Mouse (Mus musculus): ENCODE measurements around the gene Wnk4. TPM values are rescaled to one million over a fixed set of nuclear protein-coding genes. Genes with fewer than 3 reads are reported as not detected.

Wnk4 gene
- polyA plus RNA-seq, 1 experiment from 2014 or later: 5.4 TPM

GRCm38 (mm10) chr11:101283805-101284204, 23.4 kb downstream of the Wnk4 start:
- no peak overlapping the region for H3K4me3 ChIP-seq
- no peaks in the 10 kb centered on the region for H3K9me3 ChIP-seq (replicated peaks)
- peaks cover 17% of the 10 kb centered on the region for H3K27me3 ChIP-seq (ENCODE audit: low read depth, poor library complexity, severe bottlenecking)
- no peak for DNase-seq (ENCODE audit: low spot score)
- H3K4me1 ChIP-seq: peaks cover 20% of the 10 kb centered on the region
- 73% methylated on average over 4 of the region's 4 CpGs for WGBS
- no peak overlapping the region for H3K27ac ChIP-seq (replicated peaks)
- H3K36me3 ChIP-seq: peaks cover 32% of the 10 kb centered on the region

- Histone ChIP-seq H3K9me3 (replicated peaks) (no peaks in the 10 kb centered on the region), H3K4me1 (peaks cover 12% of the 10 kb centered on the region), H3K4me3 (no peak overlapping the region), H3K36me3 (peaks cover 67% of the 10 kb centered on the region), H3K27me3 (ENCODE audit: low read depth, poor library complexity, severe bottlenecking) (no peaks in the 10 kb centered on the region), H3K27ac (replicated peaks) (no peak overlapping the region)
- WGBS: 91% methylated on average over 9 of the region's 9 CpGs
- no peak for DNase-seq (ENCODE audit: low spot score)
Observed at GRCm38 (mm10) chr11:101287306-101287705, 26.9 kb downstream of the Wnk4 start.

GRCm38 (mm10) chr11:101291231-101291630, 30.9 kb downstream of the Wnk4 start:
- WGBS: 95% methylated on average over 8 of the region's 8 CpGs
- H3K36me3 ChIP-seq: peaks cover 97% of the 10 kb centered on the region

GRCm38 (mm10) chr11:101295191-101295590, 34.8 kb downstream of the Wnk4 start:
- DNase-seq (ENCODE audit: low spot score): no peak
- H3K27ac ChIP-seq (replicated peaks): no peak overlapping the region
- H3K9me3 ChIP-seq (replicated peaks): no peaks in the 10 kb centered on the region
- H3K27me3 ChIP-seq (ENCODE audit: low read depth, poor library complexity, severe bottlenecking): no peaks in the 10 kb centered on the region
- H3K36me3 ChIP-seq: peaks cover 97% of the 10 kb centered on the region
- WGBS: 89% methylated on average over 8 of the region's 8 CpGs
- H3K4me3 ChIP-seq: no peak overlapping the region
- H3K4me1 ChIP-seq: peaks cover under 1% of the 10 kb centered on the region; the same call in 1 of the 2 replicates

More at GRCm38 (mm10) chr11:101291231-101291630, 30.9 kb downstream of the Wnk4 start:
- Histone ChIP-seq H3K27ac (replicated peaks) (no peak overlapping the region), H3K4me1 (no peaks in the 10 kb centered on the region), H3K4me3 (no peak overlapping the region), H3K9me3 (replicated peaks) (no peaks in the 10 kb centered on the region), H3K27me3 (ENCODE audit: low read depth, poor library complexity, severe bottlenecking) (no peaks in the 10 kb centered on the region)
- no peak for DNase-seq (ENCODE audit: low spot score)

GRCm38 (mm10) chr11:101300881-101301280, 40.5 kb downstream of the Wnk4 start:
- DNase-seq (ENCODE audit: low spot score): no peak
- Histone ChIP-seq H3K36me3 (peaks cover 42% of the 10 kb centered on the region), H3K4me3 (peak overlapping the region; percentile 90), H3K27me3 (ENCODE audit: low read depth, poor library complexity, severe bottlenecking) (no peaks in the 10 kb centered on the region), H3K27ac (replicated peaks) (no peak overlapping the region), H3K9me3 (replicated peaks) (no peaks in the 10 kb centered on the region), H3K4me1 (peaks cover 22% of the 10 kb centered on the region)
- WGBS: 72% methylated on average over 7 of the region's 7 CpGs

GRCm38 (mm10) chr11:101301299-101302003, 41.1 kb downstream of the Wnk4 start:
- no peaks in the 10 kb centered on the region for H3K9me3 ChIP-seq (replicated peaks)
- no peaks in the 10 kb centered on the region for H3K27me3 ChIP-seq (ENCODE audit: low read depth, poor library complexity, severe bottlenecking)
- peaks cover 38% of the 10 kb centered on the region for H3K36me3 ChIP-seq
- H3K4me3 ChIP-seq: peak overlapping the region; percentile 90
- WGBS: 16% methylated on average over 26 of the region's 26 CpGs
- peak overlapping the region; percentile 85 for H3K27ac ChIP-seq (replicated peaks)
- peaks cover 22% of the 10 kb centered on the region for H3K4me1 ChIP-seq
- DNase-seq (ENCODE audit: low spot score): no peak

GRCm38 (mm10) chr11:101302004-101302798, 41.8 kb downstream of the Wnk4 start, which contains the start of gene Becn1:
Gene Becn1 (minus strand): TSS chr11:101302286.
- H3K27ac ChIP-seq (replicated peaks): peak within 1 kb of the TSS; percentile 85
- peak within 1 kb of the TSS; percentile 90 for H3K4me3 ChIP-seq
- H3K4me1 ChIP-seq: peaks cover 22% of the 10 kb centered on the region
- H3K27me3 ChIP-seq (ENCODE audit: low read depth, poor library complexity, severe bottlenecking): no peaks in the 10 kb centered on the region
- DNase-seq (ENCODE audit: low spot score): peak; percentile 96
- peaks cover 30% of the 10 kb centered on the region for H3K36me3 ChIP-seq
- WGBS: 7% methylated on average over 39 of the region's 39 CpGs
- no peaks in the 10 kb centered on the region for H3K9me3 ChIP-seq (replicated peaks)

- Histone ChIP-seq H3K4me1 (no peaks in the 10 kb centered on the region), H3K27ac (replicated peaks) (no peak overlapping the region), H3K9me3 (replicated peaks) (no peaks in the 10 kb centered on the region), H3K27me3 (ENCODE audit: low read depth, poor library complexity, severe bottlenecking) (no peaks in the 10 kb centered on the region), H3K4me3 (no peak overlapping the region), H3K36me3 (no peaks in the 10 kb centered on the region)
- 40% methylated on average over 5 of the region's 5 CpGs for WGBS
- DNase-seq (ENCODE audit: low spot score): no peak
Observed at GRCm38 (mm10) chr11:101307744-101308143, 47.4 kb downstream of the Wnk4 start.

- DNase-seq (ENCODE audit: low spot score): no peak
- H3K36me3 ChIP-seq: no peaks in the 10 kb centered on the region
- WGBS: 85% methylated on average over 3 of the region's 3 CpGs
Observed at GRCm38 (mm10) chr11:101311083-101311482, 50.7 kb downstream of the Wnk4 start.

GRCm38 (mm10) chr11:101312150-101312549, 51.8 kb downstream of the Wnk4 start:
- no peak overlapping the region for H3K4me3 ChIP-seq
- H3K4me1 ChIP-seq: peaks cover 12% of the 10 kb centered on the region
- no peak overlapping the region for H3K27ac ChIP-seq (replicated peaks)
- DNase-seq (ENCODE audit: low spot score): no peak
- WGBS: 84% methylated on average over 3 of the region's 3 CpGs
- no peaks in the 10 kb centered on the region for H3K27me3 ChIP-seq (ENCODE audit: low read depth, poor library complexity, severe bottlenecking)
- H3K9me3 ChIP-seq (replicated peaks): no peaks in the 10 kb centered on the region
- no peaks in the 10 kb centered on the region for H3K36me3 ChIP-seq

More at GRCm38 (mm10) chr11:101311083-101311482, 50.7 kb downstream of the Wnk4 start:
- Histone ChIP-seq H3K4me3 (no peak overlapping the region), H3K27ac (replicated peaks) (no peak overlapping the region), H3K4me1 (peaks cover 5% of the 10 kb centered on the region; the same call in 1 of the 2 replicates), H3K27me3 (ENCODE audit: low read depth, poor library complexity, severe bottlenecking) (no peaks in the 10 kb centered on the region), H3K9me3 (replicated peaks) (no peaks in the 10 kb centered on the region)

GRCm38 (mm10) chr11:101314567-101314966, 54.2 kb downstream of the Wnk4 start:
- 89% methylated on average over 1 of the region's 1 CpGs for WGBS

GRCm38 (mm10) chr11:101315082-101315650, 54.8 kb downstream of the Wnk4 start:
- WGBS: 85% methylated on average over 8 of the region's 8 CpGs
- peak overlapping the region; percentile 99 for H3K4me3 ChIP-seq
- H3K4me1 ChIP-seq: peaks cover 21% of the 10 kb centered on the region
- peaks cover 27% of the 10 kb centered on the region for H3K36me3 ChIP-seq
- peak overlapping the region; percentile 90 for H3K27ac ChIP-seq (replicated peaks)
- no peaks in the 10 kb centered on the region for H3K27me3 ChIP-seq (ENCODE audit: low read depth, poor library complexity, severe bottlenecking)
- H3K9me3 ChIP-seq (replicated peaks): no peaks in the 10 kb centered on the region
- DNase-seq (ENCODE audit: low spot score): no peak

More at GRCm38 (mm10) chr11:101314567-101314966, 54.2 kb downstream of the Wnk4 start:
- peaks cover 21% of the 10 kb centered on the region for H3K36me3 ChIP-seq
- H3K27ac ChIP-seq (replicated peaks): no peak overlapping the region
- no peak overlapping the region for H3K4me3 ChIP-seq
- peaks cover 21% of the 10 kb centered on the region for H3K4me1 ChIP-seq
- H3K27me3 ChIP-seq (ENCODE audit: low read depth, poor library complexity, severe bottlenecking): no peaks in the 10 kb centered on the region
- H3K9me3 ChIP-seq (replicated peaks): no peaks in the 10 kb centered on the region
- no peak for DNase-seq (ENCODE audit: low spot score)

All from midbrain, embryonic 10.5 days (tissue).